Mouse (Mus musculus) ES-E14 (cell line): ENCODE measurements around the gene Ezh2. TPM values are rescaled to one million over a fixed set of nuclear protein-coding genes. Genes with fewer than 3 reads are reported as not detected.

Experiments
- DNase-seq: peaks from one replicate; pipeline ENCODE4 v3.0.0-alpha.2; 2013; ENCODE audit warnings: low read depth, low spot score
- H3K27ac ChIP-seq: 2 replicates; pipeline ENCODE4 v1.5.1; 2012; ENCODE audit warnings: low read depth, mild to moderate bottlenecking, low read length, moderate library complexity, mixed read lengths; ENCODE audit not compliant: poor library complexity, insufficient read depth, severe bottlenecking
- H3K36me3 ChIP-seq: 2 replicates; pipeline ENCODE4 v1.6.1; 2012; ENCODE audit warnings: mild to moderate bottlenecking, low read length, moderate library complexity, mixed read lengths; ENCODE audit not compliant: control insufficient read depth, poor library complexity, insufficient read depth, severe bottlenecking
- H3K4me1 ChIP-seq, 2 experiments: fragments of 150-350 bp in 1 of 2; sonication (generic) in 1 of 2; 2 replicates each; pipeline ENCODE4 v1.6.1; 2012; ENCODE audit warnings: low read length in 2 of 2, mild to moderate bottlenecking in 1 of 2, mixed read lengths in 1 of 2; ENCODE audit not compliant: control insufficient read depth in 2 of 2, insufficient read depth in 2 of 2, poor library complexity in 1 of 2
- H3K4me3 ChIP-seq, 2 experiments: fragments of 150-350 bp in 1 of 2; sonication (generic) in 1 of 2; 2 replicates each; pipeline ENCODE4 v1.5.1; 2012; ENCODE audit warnings: low read length in 2 of 2, low read depth in 1 of 2, mild to moderate bottlenecking in 1 of 2, mixed read lengths in 1 of 2; ENCODE audit not compliant: insufficient read depth in 1 of 2, poor library complexity in 1 of 2, severe bottlenecking in 1 of 2
- H3K9ac ChIP-seq: 2 replicates; pipeline ENCODE4 v1.6.1; 2012; ENCODE audit warnings: low read depth, mild to moderate bottlenecking, low read length, mixed read lengths; ENCODE audit not compliant: poor library complexity, insufficient read depth, severe bottlenecking
- H3K9me3 ChIP-seq: fragments of 150-350 bp; sonication (generic); 2 replicates; pipeline ENCODE4 v1.6.1; 2012; ENCODE audit warnings: low read depth, mild to moderate bottlenecking, low read length; ENCODE audit not compliant: control insufficient read depth, insufficient read depth
- CHD2 ChIP-seq: IDR thresholded peaks from 2 replicates; pipeline ENCODE4 v1.6.1; 2014; ENCODE audit warnings: mild to moderate bottlenecking, low read depth, low read length, inconsistent platforms
- HCFC1 ChIP-seq: IDR thresholded peaks from 2 replicates; pipeline ENCODE4 v1.6.1; 2012; ENCODE audit warnings: low read length, inconsistent platforms, borderline replicate concordance; ENCODE audit not compliant: insufficient read depth
- MAFK ChIP-seq: IDR thresholded peaks from 2 replicates; pipeline ENCODE4 v1.6.1; 2014; ENCODE audit warnings: mild to moderate bottlenecking, low read depth, low read length, inconsistent platforms; ENCODE audit not compliant: insufficient read depth
- ZC3H11A ChIP-seq: IDR thresholded peaks from 2 replicates; pipeline ENCODE4 v1.6.1; 2012; ENCODE audit warnings: low read depth, mild to moderate bottlenecking, inconsistent platforms, low read length, borderline replicate concordance
- ZNF384 ChIP-seq: IDR thresholded peaks from 2 replicates; pipeline ENCODE4 v1.6.1; 2012; ENCODE audit warnings: low read depth, low read length, inconsistent platforms
- in situ Hi-C, 2 experiments: fragments of 600-800 bp; cut with MboI; formaldehyde crosslinking; loops; one replicate each; pipeline ENCODE4 v1.15.1; 2025; ENCODE audit warnings: low sequenced_read_pairs in 2 of 2, inconsistent platforms in 1 of 2; ENCODE audit not compliant: unreplicated experiment in 2 of 2
- total RNA-seq: library from RNA; depleted of rRNA; stranded (reverse); fragments of 300-350 nt; gene quantifications from 2 replicates; pipeline ENCODE4 v1.2.3, GENCODE M21; 2012

Gene Ezh2
- total RNA-seq, 1 experiment, result 68.9 TPM

DNA sequence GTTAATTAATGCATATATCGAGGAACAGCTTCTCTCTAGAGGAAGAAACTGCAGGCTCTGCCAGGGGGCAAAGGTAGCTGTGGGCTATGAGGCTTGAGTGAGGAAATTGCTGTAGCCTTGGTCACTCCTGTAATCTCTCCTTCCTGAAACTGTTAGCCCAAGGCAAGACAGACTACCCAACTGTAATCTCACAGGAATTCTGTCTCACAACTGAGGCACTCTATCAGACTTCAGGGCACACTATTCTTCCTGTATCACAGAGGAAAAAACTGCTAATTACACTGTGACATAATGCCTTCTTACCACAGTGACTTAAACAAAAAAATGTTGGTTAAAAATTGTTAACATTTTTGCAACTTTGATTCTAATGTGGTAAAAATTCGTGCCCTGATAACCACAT lies 35.9 kb downstream of the Ezh2 start:
- in situ Hi-C loops, result no loop called here
- no peak for TF ChIP-seq HCFC1
- TF ChIP-seq MAFK, result no peak
- no peak for TF ChIP-seq ZNF384
- TF ChIP-seq ZC3H11A, result no peak
- no peak for TF ChIP-seq CHD2
- no peaks in the 10 kb centered on the region for H3K9me3 ChIP-seq
- no peak overlapping the region for H3K9ac ChIP-seq
- H3K36me3 ChIP-seq, result peaks cover 12% of the 10 kb centered on the region
- DNase-seq, result no peak
- no peak overlapping the region for H3K27ac ChIP-seq
- no peaks in the 10 kb centered on the region; a peak in 1 of 4 replicates for H3K4me1 ChIP-seq
- no peak overlapping the region for H3K4me3 ChIP-seq

DNA sequence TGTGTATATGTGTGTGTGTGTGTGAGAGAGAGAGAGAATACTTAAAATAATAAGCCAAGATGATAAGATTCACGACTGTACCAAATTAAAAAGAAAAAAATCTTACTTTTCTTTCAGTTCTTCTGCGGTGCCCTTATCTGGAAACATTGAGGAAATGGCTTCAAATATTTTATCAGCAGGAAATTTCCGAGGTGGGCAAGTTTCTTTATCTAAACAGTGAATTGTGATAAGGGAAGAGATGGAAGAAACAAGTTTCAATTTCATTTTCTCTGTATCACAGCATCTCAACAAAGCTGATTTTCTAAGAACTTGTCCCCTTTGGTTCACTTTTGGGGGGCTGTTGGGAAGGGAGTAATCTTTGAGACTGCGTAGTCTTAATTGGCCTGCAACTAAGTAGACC lies 42.9 kb downstream of the Ezh2 start:
- H3K4me1 ChIP-seq, result no peaks in the 10 kb centered on the region
- H3K4me3 ChIP-seq, result no peak overlapping the region
- peaks cover 21% of the 10 kb centered on the region for H3K36me3 ChIP-seq
- no peak overlapping the region for H3K27ac ChIP-seq
- no peak for DNase-seq
- H3K9me3 ChIP-seq, result no peaks in the 10 kb centered on the region
- no peak overlapping the region for H3K9ac ChIP-seq
- no peak for TF ChIP-seq ZNF384
- no peak for TF ChIP-seq CHD2
- TF ChIP-seq ZC3H11A, result no peak
- TF ChIP-seq HCFC1, result no peak
- no peak for TF ChIP-seq MAFK
- in situ Hi-C loops, result no loop called here

DNA sequence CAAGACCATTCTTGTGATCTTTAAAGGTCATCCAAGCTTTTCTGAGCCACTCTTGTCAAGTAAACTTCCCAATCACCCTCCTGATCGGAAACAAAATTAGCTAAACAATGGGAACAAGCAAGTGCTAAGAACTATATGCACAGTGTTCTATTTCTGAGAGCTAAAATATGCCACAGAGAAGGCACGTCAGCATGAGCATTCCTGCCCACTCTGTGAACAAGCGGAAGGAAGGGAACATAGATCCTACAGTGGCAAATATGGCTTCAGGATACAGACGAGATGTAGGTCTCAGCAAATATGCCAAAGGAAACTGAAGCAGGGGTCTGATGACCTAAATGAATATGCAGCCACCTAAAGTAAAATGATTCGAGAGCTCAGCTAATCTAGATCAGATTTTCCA lies 59.8 kb downstream of the Ezh2 start:
- no peaks in the 10 kb centered on the region for H3K9me3 ChIP-seq
- H3K9ac ChIP-seq, result no peak overlapping the region
- no peak for DNase-seq
- no peaks in the 10 kb centered on the region for H3K4me1 ChIP-seq
- H3K4me3 ChIP-seq, result no peak overlapping the region
- H3K36me3 ChIP-seq, result peaks cover 14% of the 10 kb centered on the region
- TF ChIP-seq ZC3H11A (no peak), ZNF384 (no peak)
- in situ Hi-C loops, result no loop called here
- H3K27ac ChIP-seq, result no peak overlapping the region

- H3K4me1 ChIP-seq, result no peaks in the 10 kb centered on the region
- TF ChIP-seq CHD2, result no peak
- no peak for TF ChIP-seq ZC3H11A
- TF ChIP-seq ZNF384, result no peak
- no peak for TF ChIP-seq MAFK
- no peak overlapping the region for H3K4me3 ChIP-seq
- H3K27ac ChIP-seq, result no peak overlapping the region
- H3K9me3 ChIP-seq, result no peaks in the 10 kb centered on the region
- in situ Hi-C loops, result no loop called here
- H3K9ac ChIP-seq, result no peak overlapping the region
- peaks cover 12% of the 10 kb centered on the region for H3K36me3 ChIP-seq
- no peak for DNase-seq
These were observed 62.6 kb downstream of the Ezh2 start for GRCm38 (mm10) chr6:47532547-47532946.

- no peak for TF ChIP-seq MAFK
- TF ChIP-seq ZC3H11A, result no peak
- no peak for TF ChIP-seq HCFC1
- no peak for TF ChIP-seq ZNF384
- TF ChIP-seq CHD2, result no peak
- no peak overlapping the region for H3K9ac ChIP-seq
- H3K36me3 ChIP-seq, result peaks cover 31% of the 10 kb centered on the region
These were observed 67.5 kb downstream of the Ezh2 start for GRCm38 (mm10) chr6:47527655-47528054.

More at GRCm38 (mm10) chr6:47527655-47528054, 67.5 kb downstream of the Ezh2 start:
- no peak for DNase-seq
- Histone ChIP-seq H3K27ac (no peak overlapping the region), H3K4me1 (no peaks in the 10 kb centered on the region), H3K9me3 (no peaks in the 10 kb centered on the region), H3K4me3 (no peak overlapping the region)
- in situ Hi-C loops, result no loop called here
